Mouse (Mus musculus) adrenal gland, adult 18-20 months (tissue): ENCODE measurements around the gene Spi1. TPM values are rescaled to one million over a fixed set of nuclear protein-coding genes. Genes with fewer than 3 reads are reported as not detected.
"Not testable (repeated sequence)": the region's sequence is repeated elsewhere in the genome, so short reads cannot be mapped to it uniquely, and the experiment has no call there.

Experiments used
- DNase-seq, 2 experiments: peaks; one replicate each; pipeline ENCODE4 v3.0.0; 2021 to 2022; ENCODE audit warnings: low spot score in 2 of 2
- long read RNA-seq, 2 experiments: library from polyadenylated mRNA; stranded (forward); transcript quantifications; one replicate each; pipeline ENCODE4 v2.0.0; 2021
- total RNA-seq, 2 experiments: library from RNA; stranded (reverse); gene quantifications; 1 replicate in 1 of 2; 2 replicates in 1 of 2; pipeline ENCODE4 v1.2.3; 2021

The Spi1 gene
- total RNA-seq, result 1 to 10 TPM; 5.3 to 9.9 TPM
- long read RNA-seq, experiment 1, transcript Spi1-201 (5 exons, 2,034 nt), result major isoform, 6 of 6 reads
- long read RNA-seq, experiment 1, partial matches to known transcripts, result 0 of 6 reads
- long read RNA-seq, experiment 1, other reads (novel, unspliced or antisense), result 0 of 6 reads
- long read RNA-seq, experiment 2, partial matches to known transcripts, result 1 of 6 reads
- long read RNA-seq, experiment 2, other reads (novel, unspliced or antisense), result 1 of 6 reads

DNA sequence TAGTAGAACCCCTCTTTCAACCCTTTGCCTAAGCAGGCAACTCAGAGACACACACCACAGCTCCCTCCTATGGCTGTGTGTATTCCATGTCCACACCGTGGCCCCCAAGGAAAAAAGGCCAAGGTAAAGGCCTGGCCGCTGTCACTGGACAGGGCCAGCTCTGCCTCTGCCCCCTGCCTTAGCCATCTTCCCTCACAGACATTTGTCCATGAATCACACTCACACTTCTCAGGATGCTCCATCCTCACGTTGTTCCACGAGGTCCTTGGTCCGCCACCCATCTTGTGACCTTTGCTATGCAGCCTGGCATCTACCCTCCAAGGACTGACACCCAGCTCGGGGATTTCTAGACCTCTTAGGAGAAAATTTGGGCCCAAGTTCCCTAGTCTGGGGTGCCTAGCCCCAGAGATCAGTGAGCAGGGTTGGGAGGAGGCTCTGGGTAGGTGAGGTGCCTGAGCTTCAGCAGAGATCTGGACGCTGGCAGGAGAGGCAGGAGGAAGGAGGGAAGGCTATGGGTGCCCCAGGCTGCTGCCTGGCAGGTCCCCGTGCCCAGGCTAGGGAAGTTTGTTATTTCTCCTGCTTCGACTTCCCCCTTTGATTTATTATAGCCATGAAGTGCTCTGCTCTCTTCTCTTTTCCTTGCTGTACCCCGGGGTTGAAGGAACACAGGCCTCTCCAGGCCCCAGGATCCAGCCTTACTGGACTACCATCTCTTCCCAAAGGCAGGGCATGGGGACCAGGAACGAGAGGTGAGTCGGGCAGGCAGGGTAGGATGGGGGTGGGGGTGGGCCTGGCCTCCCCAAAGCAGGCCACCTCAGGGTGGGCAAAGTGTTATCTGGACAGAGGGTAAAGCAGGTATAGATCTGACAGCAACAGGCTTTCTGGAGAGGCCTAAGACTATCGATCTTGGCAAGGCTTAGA lies at the start of gene Spi1:
Spi1 (plus strand) TSS at position 616 of the 921 bp plus-strand sequence.
- no peak for DNase-seq

DNA sequence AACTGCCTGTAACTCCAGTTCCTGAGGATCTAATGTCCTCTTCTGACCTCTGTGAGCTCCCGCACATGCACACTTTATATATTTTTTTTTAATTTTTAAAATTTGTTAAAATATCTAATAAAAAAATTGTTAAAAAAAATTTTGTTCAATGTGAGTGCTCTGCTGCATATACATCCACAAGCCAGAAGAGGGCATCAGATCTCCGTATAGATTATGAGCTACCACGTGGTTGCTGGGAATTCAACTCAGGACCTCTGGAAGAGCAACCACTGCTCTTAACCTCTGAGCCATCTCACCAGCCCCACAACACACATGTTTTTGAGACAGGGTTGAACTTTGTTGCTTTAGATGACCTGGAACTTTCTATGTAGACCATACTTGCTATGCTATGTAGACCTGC lies 49.2 kb upstream of the Spi1 start:
- DNase-seq, result no peak

DNA sequence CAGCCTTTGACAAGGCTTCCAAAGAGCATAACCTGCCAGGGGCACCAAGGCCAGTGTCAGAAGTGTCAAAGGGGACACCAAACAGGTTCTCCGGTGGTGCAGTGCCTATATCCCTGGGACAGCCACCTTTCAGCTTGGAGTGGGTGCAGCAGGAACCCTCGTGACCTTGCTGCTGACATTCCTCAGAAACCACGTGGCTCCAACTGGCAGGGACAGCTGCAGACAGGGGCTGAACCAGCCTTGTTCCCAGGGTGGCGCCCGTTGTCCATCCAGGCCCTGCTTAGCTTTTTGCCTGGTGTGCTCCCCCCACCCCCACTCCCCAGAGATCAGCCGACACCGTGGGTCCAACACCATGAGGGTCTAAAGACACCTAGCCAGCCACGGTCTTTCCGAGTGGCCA lies 46.8 kb upstream of the Spi1 start, which contains the start of gene Rapsn:
Rapsn (plus strand) TSS at position 236 of the 400 bp plus-strand sequence.
- DNase-seq, result peak in 1 of 2 experiments; percentile 36

DNA sequence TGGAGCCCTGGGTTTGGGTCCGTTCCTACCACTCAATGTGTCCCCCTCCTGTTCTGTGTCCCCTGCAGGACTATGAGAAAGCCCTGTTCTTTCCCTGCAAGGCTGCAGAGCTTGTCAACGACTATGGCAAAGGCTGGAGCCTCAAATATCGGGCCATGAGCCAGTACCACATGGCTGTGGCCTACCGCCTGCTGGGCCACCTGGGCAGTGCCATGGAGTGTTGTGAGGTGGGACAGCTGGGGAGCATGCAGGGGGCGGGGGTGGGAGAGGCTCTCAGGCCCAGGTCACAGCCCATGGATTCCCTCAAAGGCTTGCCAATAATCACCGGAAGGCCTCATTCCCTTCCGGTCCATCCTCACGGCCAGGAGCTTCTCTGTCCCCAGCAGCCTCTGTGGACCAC lies 40.4 kb upstream of the Spi1 start:
- DNase-seq, result no peak

DNA sequence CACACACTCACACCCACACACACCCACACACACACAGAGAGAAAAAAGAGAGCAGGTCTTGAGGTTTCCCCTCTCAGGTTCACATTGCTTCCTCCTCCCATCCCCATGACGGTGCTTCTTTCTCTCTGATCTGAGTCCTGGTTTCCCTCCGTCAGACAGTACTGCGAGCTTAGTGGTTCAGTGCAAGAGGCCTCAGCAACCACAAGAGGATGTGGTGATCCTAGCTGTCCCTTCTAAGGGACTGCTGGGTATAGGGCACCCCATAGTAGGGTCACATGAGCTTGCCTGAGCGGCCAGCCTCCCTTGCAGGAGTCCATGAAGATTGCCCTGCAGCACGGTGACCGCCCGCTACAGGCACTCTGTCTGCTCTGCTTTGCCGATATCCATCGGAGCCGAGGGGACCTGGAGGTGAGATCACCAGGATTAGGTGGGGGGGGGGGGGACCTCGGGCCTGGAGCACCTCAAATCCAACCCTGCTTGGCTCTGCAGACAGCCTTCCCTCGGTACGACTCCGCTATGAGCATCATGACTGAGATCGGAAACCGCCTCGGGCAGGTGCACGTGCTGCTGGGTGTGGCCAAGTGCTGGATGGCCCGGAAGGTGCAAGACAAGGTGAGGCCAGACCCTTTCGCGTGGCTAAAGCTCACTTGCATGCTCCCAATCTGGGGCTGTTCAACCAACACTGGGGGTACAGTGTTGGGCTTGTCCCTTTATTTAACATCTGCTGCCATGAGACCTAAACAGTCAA lies 39.4 kb upstream of the Spi1 start:
- DNase-seq, result no peak

DNA sequence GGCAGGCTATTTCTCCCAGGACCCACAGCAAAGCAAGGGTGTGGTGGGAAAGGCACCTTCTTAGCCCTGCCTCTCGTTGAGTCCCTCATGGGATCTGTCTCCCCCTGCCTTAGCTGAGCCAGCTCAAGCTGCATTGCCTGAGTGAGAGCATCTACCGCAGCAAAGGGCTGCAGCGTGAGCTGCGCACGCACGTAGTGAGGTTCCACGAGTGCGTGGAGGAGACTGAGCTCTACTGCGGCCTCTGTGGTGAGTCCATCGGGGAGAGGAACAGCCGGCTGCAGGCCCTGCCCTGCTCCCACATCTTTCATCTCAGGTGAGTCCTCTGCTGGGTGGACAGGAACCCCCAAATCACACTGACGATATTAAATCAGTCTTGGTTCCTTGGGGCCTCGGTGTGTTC lies 37.5 kb upstream of the Spi1 start:
- no peak for DNase-seq

DNA sequence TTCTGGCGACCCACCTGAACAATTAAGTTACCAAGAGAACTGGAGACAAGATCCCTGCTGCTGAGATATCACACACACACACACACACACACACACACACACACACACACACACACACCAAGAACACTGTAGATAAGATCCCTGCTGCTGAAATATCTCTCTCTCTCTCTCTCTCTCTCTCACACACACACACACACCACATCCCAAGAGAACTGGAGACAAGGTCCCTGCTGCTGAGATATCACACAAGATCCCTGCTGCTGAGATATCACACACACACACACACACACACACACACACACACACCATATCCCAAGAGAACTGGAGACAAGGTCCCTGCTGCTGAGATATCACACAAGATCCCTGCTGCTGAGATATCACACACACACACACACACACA lies 36.4 kb upstream of the Spi1 start:
- not testable (repeated sequence) for DNase-seq

DNA sequence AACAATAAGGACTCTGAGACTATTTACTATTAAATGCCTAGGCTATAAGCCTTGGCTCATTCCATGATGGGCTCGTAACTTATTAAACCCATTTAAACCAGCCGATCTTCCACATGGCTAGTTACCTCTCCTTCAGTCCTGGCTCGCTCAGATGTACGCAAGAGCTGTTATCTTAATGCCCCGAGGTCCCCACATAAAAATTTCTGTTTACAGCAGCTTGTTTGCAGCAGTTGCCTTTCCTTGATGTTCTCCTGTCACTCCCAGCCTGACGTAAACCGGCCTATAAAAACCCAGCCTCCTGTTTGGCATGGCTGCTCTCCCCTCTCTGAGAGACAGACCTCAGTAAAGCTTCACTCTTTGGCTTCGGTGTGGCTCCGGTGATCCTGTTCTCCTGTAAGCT lies 34.8 kb upstream of the Spi1 start:
- no peak for DNase-seq

DNA sequence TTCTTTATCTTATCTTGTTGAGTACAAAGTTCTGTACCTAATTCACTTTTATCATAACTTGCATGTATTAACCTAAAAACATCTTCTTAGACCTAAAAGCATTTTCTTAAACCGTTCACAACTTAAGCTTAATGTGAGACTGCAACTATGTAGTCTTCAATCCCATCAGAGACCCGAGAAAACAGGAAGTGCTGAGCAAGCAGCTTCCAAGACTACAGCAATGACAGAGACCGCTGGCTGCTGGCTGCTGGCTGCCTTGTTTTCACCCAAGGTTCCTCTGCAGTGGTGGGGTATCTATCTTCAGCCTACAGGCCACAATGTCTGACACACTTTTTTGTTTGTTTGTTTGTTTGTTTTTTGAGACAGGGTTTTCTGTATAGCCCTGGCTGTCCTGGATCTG lies 30.3 kb upstream of the Spi1 start:
- DNase-seq, result no peak

DNA sequence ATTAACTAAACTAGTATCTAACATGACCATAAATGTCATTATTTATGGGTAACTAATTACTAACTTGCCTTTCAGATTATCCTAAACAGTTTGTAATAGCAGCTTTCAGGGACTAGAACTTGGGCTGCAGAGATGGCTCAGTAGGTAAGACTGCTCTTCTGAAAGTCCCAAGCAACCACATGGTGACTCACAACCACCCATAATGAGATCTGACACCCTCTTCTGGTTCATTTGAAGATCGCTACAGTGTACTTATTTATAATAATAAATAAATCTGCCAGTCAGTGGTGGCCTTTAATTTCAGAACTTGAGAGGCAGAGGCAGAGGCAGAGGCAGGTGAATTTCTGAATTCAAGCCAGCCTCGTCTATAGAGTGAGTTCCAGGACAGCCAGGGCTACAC lies 29.4 kb upstream of the Spi1 start:
- no peak for DNase-seq

DNA sequence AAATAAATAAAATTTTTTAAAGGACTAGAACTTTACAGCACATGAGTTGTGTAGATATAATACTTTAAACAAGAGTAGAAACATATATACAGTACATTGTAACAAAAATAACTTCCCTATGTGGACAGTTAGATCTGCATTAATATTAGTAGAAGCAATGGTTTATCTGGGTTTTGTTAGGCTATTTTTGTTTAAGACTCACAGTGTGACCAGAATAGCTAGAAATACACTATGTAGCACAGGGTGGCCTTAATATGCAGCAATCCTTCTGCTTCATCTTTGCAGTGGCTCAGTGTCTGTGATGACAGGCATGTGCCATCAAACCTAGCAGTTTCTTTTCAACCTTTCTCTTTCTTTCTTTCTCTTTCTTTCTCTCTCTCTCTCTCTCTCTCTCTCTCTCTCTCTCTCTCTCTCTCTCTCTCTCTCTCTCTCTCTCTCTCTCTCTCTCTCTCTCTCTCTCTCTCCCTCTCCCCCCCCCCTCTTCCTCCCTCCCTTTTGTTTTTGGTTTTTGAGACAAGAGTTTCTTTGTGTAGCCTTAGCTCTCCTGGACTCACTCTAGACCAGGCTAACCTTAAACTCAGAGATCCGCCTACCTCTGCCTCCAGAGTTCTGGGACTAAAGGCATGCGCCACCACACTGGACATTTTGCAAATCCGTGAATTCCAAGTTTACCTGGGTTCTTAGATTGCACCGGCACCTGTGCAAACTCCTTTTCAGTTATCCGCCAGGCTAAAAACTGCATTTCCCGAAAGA lies 28.8 kb upstream of the Spi1 start:
- no peak for DNase-seq

DNA sequence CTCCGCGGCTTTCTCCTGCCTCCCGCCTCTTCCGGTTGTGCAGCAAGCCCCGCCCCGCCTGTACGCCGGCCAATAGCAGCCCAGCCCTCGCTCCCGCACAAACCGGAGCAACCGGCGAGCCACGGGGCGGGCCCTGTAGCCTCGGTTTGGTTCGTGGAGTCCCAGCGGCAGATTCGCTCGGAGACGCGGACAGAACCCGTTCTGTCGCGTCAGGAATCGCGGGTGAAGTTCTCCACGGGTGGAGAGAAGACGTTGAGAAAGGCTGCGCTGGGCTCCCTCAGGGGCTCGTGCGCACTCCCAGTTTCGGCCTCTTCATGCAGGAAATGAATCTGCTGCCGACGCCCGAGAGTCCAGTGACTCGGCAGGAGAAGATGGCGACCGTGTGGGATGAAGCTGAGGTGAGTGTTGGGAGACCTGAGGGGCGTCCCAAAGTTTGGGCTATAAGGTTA lies 28.2 kb upstream of the Spi1 start, which contains the start of gene Psmc3:
Psmc3 (plus strand) TSS at position 76 of the 449 bp plus-strand sequence.
- peak; percentile 94 to 95 for DNase-seq

DNA sequence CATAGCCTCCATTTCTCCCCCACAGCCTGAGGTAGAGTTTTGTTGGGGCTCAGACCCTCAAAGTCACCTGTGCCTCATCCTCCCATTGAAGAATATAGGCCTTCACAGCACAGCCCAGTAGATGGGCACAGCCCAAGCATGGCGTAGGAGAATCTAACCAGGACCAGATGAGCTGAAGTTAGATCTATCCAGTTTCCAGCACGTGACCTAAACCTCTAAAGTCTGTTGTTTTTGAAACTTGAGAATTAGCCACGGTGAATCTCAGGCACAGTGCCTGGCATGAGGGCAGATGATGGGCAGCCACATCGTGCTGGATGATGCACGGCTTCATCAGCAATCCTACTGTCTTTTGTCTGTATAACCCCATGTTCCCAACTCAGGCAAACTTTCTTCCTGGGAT lies 23.8 kb upstream of the Spi1 start:
- no peak for DNase-seq

DNA sequence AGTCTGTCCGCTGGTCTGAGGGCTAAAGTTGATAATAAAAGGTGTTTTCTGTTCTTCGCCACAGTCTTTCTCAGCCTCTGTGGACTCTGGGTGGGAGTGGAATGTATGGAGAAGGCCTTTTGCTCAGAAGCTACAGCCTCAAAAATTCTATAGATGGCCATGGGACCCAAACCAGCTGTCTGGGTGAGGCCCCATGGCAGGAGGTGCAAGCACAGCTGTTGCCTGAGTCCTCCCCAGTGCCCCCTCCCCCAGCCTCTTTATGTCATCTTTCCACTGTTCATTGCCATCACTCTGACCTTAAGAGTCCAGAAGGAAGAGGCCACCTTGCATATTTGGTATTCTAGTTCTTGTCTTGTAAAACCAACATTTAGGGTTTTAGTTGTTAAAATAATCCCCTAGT lies 22.8 kb upstream of the Spi1 start:
- DNase-seq, result no peak

DNA sequence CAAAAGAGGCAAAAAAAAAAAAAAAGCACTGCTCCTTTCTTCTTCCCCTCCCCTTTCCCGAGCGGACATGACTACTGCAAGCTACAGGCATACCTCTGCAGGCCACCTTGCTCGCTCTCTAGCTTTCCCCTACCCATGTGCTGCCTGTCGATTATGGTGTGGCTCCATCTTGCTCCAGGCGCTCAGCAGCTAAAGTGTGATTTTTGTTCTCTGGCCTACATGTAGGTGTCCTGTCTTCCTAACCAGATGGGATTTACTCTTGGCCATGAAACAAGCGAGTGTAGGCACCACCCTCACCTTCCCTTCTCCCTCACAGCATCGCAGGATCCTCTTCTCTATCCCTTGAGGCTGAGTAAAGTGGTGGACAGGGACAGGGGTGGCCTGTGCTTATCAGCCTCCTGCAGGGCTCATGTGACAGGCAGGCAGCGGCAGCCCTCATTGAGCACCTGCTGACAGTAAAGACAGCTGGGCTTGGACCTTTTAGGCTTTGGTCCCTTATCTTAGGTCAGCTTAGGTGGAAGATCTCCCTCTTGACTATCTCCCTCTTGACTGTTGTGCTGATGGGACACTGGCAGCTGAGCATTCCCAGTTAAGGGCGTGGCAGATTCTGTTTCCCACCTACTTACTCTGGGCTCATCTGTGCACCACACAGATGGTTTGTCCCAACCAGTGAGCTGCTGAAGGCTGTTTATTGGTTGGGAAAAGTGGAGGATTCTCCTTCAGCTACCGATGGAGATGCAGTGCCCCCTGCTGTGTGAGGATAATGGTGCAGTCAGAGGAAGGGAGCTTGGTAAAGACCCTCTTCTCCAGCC lies 21.4 kb upstream of the Spi1 start:
- DNase-seq, result no peak

DNA sequence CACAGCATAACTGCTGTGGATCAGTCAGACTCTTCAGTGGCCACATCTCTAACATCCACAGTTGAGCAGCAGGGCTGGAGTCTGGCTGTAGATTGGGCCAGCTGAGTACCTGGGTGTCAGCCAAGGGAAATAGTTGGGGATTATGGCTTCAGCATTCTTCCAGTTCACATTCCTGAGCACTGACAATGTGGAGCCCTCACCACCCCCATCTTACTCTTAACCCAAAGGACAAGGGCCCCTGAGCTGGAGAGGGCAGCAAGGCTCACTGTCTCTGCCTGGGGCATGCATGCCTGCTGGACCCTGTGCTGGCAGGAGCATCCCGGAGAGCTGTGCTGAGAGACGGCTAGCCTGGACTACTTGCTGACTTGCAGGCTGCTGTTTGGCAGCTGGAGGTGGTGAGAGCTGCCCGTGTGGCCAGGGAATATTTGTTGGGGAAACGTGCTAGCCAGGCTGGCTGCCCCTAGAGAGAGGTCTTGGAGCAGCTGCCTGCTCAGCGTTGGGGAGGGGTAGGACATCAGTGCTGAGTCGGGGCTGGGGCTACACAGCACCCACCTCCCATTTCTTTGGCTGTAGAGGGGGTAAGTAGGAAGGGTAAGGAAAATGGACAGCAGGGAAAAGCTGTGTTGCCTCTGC lies 20.2 kb upstream of the Spi1 start:
- DNase-seq, result no peak

DNA sequence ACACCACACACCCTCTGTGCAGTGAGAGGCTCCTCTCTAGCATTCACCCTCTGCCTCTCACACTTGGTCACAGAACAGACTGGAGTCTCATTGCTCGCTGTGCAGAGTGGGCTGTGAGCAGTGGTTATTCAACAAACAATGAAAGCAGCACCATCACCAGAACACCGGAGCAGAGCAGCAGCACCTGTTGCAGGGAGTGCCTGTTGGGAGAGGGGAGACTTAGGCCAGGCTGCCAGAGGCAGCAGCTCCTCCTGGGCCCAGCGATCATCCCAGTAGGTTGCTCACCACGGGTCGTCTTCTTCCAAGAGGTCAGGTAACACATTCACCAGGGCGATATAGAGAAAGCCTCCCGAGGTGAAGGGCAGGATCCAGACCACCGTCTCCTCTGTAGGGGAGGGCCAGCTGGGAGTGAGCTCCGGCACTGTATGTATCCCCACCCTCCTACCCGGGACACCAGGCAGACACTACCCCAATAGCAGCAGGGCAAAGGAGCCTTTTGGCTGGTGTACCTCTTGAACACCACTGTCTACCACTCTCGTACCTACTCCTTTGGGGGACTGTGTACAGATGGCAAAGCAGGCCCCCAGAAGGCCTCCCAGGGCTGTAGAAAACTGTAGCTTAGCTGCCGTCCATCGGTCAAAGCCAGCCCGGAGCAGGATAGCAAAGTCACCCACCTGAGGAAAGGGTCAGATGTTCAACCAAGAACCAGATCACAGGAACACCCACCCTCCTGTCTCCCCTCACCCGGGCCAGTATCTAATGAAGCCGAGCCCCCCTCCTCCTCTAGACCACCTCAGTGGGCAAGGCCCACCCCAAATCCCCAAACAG lies 19.2 kb upstream of the Spi1 start:
- no peak for DNase-seq

DNA sequence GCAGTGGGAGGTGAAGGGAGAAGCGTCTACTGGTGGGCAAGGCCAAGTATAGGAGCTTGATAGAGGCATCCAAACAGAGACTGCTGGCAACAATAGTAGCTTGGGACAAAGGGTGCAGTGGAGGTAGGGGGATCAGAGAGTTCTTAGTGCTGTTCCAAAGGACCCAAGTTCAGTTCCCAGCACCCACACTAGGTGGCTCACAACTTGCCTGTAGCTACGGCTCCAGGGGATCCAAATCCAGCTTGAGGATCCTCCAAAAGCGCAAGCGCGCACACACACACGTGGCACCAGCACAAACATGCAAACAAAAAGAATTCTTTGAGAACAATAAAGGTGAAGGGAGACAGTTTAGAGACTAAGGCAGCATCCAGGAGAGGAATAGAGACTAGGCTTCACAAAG lies 18.0 kb upstream of the Spi1 start:
- no peak for DNase-seq

DNA sequence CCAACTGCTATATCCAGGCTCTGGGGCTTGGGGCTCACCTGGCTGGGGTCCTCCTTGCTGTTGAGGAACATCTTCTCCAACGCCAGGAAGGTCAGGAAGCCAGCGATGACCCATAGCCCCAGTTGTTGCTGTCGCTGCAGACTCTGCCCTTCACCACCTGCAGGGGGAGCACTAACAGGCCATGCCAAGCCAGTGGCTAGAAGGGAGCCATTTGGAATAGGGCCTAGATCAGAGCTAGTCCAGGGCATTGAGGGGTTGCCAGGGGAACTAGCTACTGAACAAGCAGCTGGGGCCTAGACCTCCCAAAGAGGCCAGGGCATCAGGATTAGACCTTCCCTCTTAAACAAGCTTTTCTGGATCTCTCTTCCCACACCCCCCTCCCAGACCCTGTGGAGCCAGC lies 16.6 kb upstream of the Spi1 start:
- peak; percentile 51 to 54 for DNase-seq
